Mouse (Mus musculus): ENCODE data around the gene Tmem139.

Gene Tmem139

DNA sequence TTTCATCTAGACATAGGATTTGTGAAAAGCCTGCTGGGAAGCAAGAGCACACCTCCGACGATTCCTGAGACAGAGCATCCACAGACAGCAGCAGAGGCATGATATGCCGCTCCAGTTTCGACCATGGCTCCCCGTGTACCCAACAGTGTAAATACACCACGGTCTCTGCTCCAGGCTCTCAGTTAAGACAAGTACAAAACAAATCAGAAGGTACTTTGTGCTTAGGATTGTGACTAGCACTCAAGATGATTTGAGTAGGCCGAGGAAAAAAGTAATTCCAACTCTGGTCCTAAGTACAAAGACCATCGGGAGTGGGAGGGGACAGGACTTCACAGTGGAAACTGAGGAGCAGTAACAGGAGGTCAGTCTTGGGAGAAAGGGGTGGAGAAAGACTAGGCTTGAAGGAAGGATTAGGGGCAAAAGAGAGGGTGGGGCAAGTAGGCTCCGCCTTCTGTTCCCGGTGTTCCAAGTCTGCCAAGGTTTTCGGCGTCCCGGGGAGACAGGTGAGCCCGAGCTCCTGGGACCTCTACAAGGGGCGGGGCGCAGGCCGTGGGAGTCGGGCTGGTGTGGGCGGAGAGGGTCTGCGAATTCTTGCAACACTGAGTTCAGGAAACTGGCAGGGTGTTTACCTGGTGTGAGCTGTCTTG is at the start of gene Tmem139:
TSS of gene Tmem139 (plus strand) at position 447 of the 647 bp plus-strand sequence.
- no peak for DNase-seq (ENCODE audit: low spot score in 2 of 2)

DNA sequence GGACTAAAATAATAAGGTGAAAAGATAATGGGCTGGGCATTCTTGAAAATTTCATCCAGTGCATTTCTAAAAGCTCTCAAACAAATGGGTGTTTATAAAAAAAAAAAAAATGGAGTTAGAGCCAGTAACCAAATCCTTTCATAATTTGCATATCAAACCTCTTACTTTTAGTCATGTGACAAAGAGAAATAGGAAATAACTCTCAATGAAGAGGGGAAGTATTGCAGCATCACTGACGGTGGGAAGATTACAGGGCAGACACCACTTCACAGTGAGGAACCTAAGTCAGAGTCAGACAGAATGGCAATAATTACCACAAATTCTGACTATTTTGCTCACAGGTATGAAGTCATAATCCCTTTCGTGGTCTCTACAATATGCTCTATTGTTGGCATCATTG is 46.7 kb upstream of the Tmem139 start, which contains the start of gene Tas2r144:
TSS of gene Tas2r144 (plus strand) at position 301 of the 400 bp plus-strand sequence.
- no peak for DNase-seq (ENCODE audit: low spot score in 2 of 2)

DNA sequence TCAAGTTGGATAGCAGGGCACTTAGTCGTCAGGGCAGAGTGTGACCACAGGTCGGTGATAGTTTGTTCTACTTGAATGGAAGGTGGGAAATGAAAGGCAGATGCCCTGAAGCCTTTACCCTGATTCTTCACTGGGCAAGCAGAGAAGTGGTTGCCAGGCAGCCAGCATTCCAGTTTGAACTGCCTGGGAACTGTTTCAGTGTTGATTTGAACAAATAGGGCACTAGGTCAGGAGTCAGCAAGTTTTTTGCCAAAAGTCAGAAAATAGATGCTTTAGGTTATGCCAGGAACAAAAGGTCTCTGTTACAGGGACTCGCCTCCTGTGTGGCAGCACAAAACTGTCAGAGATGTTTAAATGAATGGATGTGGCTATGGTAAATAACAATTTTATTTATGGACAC is 39.5 kb upstream of the Tmem139 start:
- no peak for DNase-seq (ENCODE audit: low spot score in 2 of 2)

DNA sequence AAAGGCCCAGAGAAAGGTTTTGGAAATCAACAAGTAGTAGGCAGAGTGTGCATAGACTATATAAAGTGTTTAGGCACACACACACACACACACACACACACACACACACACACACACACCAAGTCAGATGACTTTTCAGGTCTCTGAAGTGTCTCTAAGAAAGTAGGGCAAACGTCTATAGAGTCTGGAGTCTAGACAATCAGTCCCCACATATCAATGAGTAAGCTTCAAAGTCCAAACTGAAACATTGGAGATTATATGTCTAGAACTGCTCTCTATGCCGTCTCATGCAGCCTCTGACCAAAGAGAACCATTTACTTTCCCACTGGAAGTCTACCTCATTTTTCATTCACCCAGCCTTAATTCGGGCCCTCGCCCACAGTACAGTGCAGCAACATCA is 36.7 kb upstream of the Tmem139 start:
- no peak for DNase-seq (ENCODE audit: low spot score in 2 of 2)

DNA sequence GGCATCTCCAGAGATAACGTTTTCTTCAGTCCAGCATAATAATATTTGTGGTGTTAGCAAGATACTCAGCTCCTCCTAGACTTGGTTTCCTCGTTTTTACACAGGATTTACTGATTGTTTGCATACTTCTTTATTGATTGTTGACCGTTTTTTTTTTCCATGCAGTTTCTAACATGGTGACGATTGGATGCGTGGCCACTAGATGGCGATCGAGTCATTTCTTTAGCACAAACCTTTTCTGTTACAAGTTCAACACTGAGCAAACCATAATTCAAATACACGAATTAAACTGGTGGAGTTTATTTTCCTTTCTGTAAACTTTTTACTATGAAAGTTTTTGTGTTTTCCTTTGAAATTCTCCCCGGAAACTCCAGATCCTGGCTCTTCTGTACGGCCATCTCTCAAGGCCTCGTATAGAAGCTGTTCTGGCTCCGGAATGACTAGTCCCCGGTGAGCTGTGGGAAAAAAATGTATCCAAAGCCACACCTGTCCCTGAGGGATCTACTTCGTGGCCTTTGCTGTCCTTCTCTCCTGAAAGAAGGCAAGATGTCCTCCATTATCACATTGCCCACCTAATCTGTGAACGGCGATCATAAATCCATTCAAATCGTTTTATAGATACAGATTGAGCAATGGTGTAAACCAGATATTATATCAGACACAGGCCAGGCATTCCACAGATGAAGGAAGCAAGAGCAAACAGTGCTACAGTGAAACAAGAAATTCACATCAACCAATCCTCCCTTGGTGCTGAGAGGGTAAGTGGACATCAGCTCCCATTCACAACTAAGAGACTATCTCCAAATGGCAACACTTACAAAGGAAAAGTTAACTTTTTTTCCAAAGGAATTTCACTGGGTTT is 34.3 kb upstream of the Tmem139 start:
- DNase-seq (ENCODE audit: low spot score in 2 of 2) = peak in 1 of 2 experiments; percentile 62

- no peak for DNase-seq (ENCODE audit: low spot score in 2 of 2)
Measured at GRCm38 (mm10) chr6:42229610-42230009, 32.2 kb upstream of the Tmem139 start.

GRCm38 (mm10) chr6:42231191-42231590 is 30.6 kb upstream of the Tmem139 start:
- DNase-seq (ENCODE audit: low spot score in 2 of 2) = no peak

DNA sequence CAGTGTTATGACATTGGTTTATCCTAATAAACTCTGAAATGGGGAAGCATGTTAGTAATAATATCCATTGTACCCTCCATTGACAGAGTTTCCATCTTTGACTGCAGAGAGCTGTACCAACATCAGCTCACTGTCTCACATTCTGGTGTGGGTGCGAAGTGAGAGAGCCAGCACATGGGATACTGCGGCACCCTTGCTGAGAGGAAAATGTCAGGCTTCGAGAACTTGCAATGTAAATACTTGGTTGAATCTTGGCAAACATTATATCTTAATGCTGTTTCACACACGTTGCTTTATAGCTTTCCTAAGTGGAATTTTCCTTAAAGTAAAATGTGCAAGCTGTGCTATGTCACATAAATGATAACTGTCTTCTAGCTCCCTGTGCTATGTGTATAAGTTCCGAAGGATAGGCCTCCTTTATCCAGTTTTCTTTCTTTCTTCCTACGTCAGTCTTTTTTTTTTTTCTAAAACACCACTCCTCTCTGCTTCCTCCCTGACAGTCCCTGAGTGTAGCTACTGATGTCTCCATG is 24.4 kb upstream of the Tmem139 start:
- no peak for DNase-seq (ENCODE audit: low spot score in 2 of 2)

DNA sequence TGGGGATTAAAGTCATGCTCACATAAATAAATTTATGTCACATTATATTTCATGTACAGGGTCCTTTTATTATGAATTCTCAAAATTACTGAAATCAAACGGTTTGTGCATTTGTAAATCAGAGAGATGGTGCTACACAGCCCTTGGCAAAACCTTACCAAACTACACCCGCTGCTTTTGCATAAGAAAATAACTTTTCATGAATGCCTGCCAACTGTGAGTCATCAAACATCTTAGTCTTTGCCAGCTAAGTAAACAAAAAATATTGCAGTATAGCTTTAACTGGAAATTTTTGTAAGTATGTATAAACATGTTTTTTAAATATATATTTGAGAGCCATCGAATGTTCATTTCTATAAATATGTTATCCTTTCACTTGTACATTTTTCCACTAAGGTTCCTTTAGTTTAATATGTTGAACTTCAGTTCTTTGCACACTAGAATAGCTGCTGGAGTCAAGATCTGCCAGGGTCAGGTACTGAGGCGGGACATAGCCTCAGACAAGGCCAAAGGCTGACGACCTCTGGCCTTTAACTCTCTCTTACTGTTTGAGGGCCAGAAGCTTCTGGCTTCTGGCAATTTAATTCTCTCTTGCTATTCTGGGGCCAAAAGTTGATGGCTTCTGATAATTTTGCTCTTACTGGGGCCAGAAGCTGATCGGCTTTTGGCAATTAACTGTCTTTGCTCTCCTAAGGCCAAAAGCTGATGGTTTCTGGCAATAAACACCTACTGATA is 20.3 kb upstream of the Tmem139 start:
- no peak for DNase-seq (ENCODE audit: low spot score in 2 of 2)

- DNase-seq (ENCODE audit: low spot score in 2 of 2) = peak; percentile 42 to 44
Measured at GRCm38 (mm10) chr6:42245711-42246353, 15.9 kb upstream of the Tmem139 start, which contains the start of gene Gstk1. Gene Gstk1, plus strand, starts transcription at chr6:42245935.

- DNase-seq (ENCODE audit: low spot score in 2 of 2) = no peak
Measured at GRCm38 (mm10) chr6:42247173-42247572, 14.6 kb upstream of the Tmem139 start.

- no peak for DNase-seq (ENCODE audit: low spot score in 2 of 2)
Measured at GRCm38 (mm10) chr6:42247981-42248380, 13.8 kb upstream of the Tmem139 start.

DNA sequence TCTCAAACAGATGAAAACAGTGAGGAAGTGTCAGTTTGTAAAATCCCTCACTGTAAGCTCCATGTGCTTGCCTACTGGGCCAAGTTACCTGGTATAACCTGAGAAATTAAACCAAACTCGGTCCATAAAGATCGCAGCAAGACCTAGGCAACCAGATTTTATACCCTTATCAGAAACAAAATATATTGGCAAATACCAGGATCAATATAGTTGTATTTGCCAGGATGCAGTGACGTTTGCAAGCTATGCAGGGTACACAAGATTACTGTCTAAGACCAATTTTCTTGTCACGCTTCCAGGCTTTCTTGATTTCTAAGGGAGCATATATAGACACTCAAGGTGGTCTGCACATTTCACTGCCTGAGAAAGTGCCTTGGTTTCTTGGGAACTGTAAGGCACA is 10.0 kb upstream of the Tmem139 start:
- DNase-seq (ENCODE audit: low spot score in 2 of 2) = no peak

- no peak for DNase-seq (ENCODE audit: low spot score in 2 of 2)
Measured at GRCm38 (mm10) chr6:42253103-42253502, 8.7 kb upstream of the Tmem139 start.

DNA sequence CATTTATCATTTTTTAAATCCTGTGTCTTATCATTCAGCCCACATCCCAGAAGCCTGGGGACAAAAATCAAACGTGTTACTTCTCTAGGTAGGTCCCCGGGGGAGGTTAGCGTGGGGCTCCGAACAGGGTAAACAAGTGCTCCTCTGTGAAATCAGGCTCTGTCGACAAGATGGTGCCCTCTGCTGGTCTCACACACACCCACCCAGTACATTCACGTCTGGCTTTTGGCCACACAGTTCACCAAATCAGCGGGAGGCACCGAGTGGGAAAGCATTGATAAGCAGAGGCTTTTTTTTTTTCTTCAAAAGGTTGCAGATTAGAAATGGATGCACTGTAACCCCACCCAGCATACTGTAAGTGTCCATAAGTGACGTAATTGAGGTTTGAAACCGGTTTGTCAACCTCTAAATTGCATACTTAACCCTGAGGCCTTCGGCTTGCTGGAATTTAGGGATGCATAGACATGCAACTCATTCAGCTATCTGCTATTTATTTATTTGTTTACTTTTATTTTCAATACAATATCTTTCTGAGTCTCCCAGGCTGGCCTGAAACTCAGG is 4.4 kb upstream of the Tmem139 start:
- DNase-seq (ENCODE audit: low spot score in 2 of 2) = peak in 1 of 2 experiments; percentile 25

GRCm38 (mm10) chr6:42260430-42260829 is 1.3 kb upstream of the Tmem139 start:
- no peak for DNase-seq (ENCODE audit: low spot score in 2 of 2)

DNA sequence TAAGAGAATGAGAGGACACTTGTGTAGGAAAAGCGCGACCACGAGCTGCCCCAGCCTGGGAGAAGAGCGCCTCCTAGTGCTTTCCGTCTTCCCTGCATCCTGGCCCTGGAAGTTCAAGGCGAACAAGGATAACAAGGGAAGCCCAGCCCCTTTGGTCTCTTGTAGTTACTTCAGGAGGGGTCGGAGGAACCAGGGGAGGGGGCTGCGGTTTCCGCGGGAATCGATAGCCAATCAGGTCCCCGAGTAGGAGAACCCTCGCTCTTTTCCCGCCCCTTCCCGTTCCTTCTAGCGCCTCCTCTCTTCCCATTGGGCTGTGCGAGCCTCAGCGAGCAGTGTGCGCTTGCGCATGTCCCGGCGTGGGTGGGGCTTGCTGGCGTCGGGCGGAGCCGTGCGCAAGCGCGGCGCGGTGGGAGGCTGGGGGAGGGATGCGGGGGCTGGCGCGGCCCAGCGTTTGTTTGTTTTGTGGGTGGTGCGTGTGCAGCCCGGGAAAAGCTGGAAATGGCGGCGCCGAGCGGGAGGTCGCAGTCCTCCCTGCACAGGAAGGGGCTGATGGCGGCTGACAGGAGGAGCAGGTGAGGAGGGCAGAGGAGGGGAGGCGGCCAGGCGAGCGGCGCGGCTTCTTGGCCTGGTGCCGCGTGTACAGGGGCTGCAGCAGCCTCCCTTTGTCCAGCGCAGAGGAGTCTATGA is 3.0 kb downstream of the Tmem139 start, which contains the start of gene Casp2:
TSS of gene Casp2 (plus strand) at position 360 of the 687 bp plus-strand sequence.
- peak; percentile 97 for DNase-seq (ENCODE audit: low spot score in 2 of 2)

- DNase-seq (ENCODE audit: low spot score in 2 of 2) = no peak
Measured at GRCm38 (mm10) chr6:42265391-42266330, 3.9 kb downstream of the Tmem139 start.

GRCm38 (mm10) chr6:42270817-42271216 is 9.0 kb downstream of the Tmem139 start:
- DNase-seq (ENCODE audit: low spot score in 2 of 2) = no peak
